Mouse (Mus musculus) stomach, embryonic 15.5 days (tissue): ENCODE results near the gene Ppp1r9b. TPM values are rescaled to one million over a fixed set of nuclear protein-coding genes. Genes with fewer than 3 reads are reported as not detected.
A peak's percentile ranks its signal among the peaks of the same experiment; 100 is the strongest.

Experiments
- ATAC-seq: fragments of 200-750 bp; cut with Nextera tagmentation; 2 replicates; pipeline ENCODE4 v1.8.0; 2017; ENCODE audit warnings: low read depth, moderate number of reproducible peaks, moderate TSS enrichment; ENCODE audit not compliant: insufficient read depth, low FRiP score
- H3K27ac ChIP-seq: fragments of 300-500 bp; sonication (generic); 2 replicates; pipeline ENCODE4 v1.5.1; 2015; ENCODE audit warnings: mild to moderate bottlenecking, inconsistent platforms
- H3K27me3 ChIP-seq: fragments of 300-500 bp; sonication (generic); replicated peaks from 2 replicates; pipeline ENCODE4 v1.6.1; 2015; ENCODE audit warnings: inconsistent platforms
- H3K36me3 ChIP-seq: fragments of 300-500 bp; sonication (generic); 2 replicates; pipeline ENCODE4 v1.6.1; 2015; ENCODE audit warnings: inconsistent platforms
- H3K4me1 ChIP-seq: fragments of 300-500 bp; sonication (generic); 2 replicates; pipeline ENCODE4 v1.6.1; 2015; ENCODE audit warnings: inconsistent platforms
- H3K4me2 ChIP-seq: fragments of 300-500 bp; sonication (generic); 2 replicates; pipeline ENCODE4 v1.6.1; 2015; ENCODE audit warnings: mild to moderate bottlenecking, inconsistent platforms
- H3K4me3 ChIP-seq: fragments of 300-500 bp; sonication (generic); replicated peaks from 2 replicates; pipeline ENCODE4 v1.5.1; 2015; ENCODE audit warnings: inconsistent platforms
- H3K9ac ChIP-seq: fragments of 300-500 bp; sonication (generic); 2 replicates; pipeline ENCODE4 v1.6.1; 2015; ENCODE audit warnings: inconsistent platforms
- H3K9me3 ChIP-seq: fragments of 300-500 bp; sonication (generic); 2 replicates; pipeline ENCODE4 v1.6.1; 2016; ENCODE audit warnings: inconsistent platforms
- WGBS: fragments of 180-500 bp; shearing (Covaris S2); methylation state at CpG from one replicate; pipeline ENCODE4 v1.1.7; 2015; 5-methylcytosine and 5-hydroxymethylcytosine counted together
- polyA plus RNA-seq: library from polyadenylated mRNA; unstranded; fragments of >200 nt; fragmentation: Nextera tagmentation; extraction: Ambion mirVana; gene quantifications from 2 replicates; pipeline ENCODE4 v1.2.1, GENCODE M21; 2015

The Ppp1r9b gene
- polyA plus RNA-seq, 1 experiment from 2014 or later: 10.3 TPM

- H3K36me3 ChIP-seq: peaks cover 57% of the 10 kb centered on the region
- no peak overlapping the region for H3K9ac ChIP-seq
- WGBS: 88% methylated on average over 21 of the region's 21 CpGs
Measured at GRCm38 (mm10) chr11:95001584-95002347, 10.9 kb downstream of the Ppp1r9b start.

DNA sequence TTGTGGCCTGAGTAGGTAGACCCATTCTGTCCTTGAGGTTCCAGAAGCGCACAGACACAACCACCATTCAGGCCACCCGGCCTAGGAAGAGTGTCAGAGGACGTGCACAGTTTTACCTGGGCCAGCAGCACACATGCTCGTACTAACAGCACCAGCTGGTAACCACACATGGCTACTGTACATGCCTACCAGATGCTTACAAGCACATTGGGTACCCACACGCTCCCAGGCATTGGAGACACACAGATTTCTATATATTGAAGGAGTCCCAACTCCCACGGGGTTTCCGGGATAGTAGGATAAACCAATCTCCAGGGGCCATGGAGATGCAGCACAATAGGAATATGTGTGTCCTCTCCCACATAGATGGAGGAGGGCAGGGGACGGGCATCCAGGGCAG is 11.9 kb downstream of the Ppp1r9b start:
- 92% methylated on average over 8 of the region's 8 CpGs for WGBS
- Histone ChIP-seq H3K27me3 (no peaks in the 10 kb centered on the region), H3K27ac (no peak overlapping the region), H3K9me3 (no peaks in the 10 kb centered on the region), H3K4me2 (no peak overlapping the region), H3K36me3 (peaks cover 54% of the 10 kb centered on the region), H3K4me1 (peaks cover 37% of the 10 kb centered on the region), H3K4me3 (no peak overlapping the region), H3K9ac (no peak overlapping the region)
- no peak for ATAC-seq

More at GRCm38 (mm10) chr11:95001584-95002347, 10.9 kb downstream of the Ppp1r9b start:
- no peaks in the 10 kb centered on the region for H3K27me3 ChIP-seq
- H3K4me1 ChIP-seq: peaks cover 32% of the 10 kb centered on the region
- no peak overlapping the region for H3K27ac ChIP-seq
- no peak overlapping the region for H3K4me3 ChIP-seq
- no peak overlapping the region for H3K4me2 ChIP-seq
- H3K9me3 ChIP-seq: no peaks in the 10 kb centered on the region
- no peak for ATAC-seq

GRCm38 (mm10) chr11:95004136-95004936 is 13.5 kb downstream of the Ppp1r9b start:
- Histone ChIP-seq H3K4me3 (no peak overlapping the region), H3K9me3 (no peaks in the 10 kb centered on the region), H3K27me3 (no peaks in the 10 kb centered on the region), H3K4me2 (no peak overlapping the region), H3K4me1 (peaks cover 44% of the 10 kb centered on the region), H3K27ac (no peak overlapping the region), H3K9ac (no peak overlapping the region), H3K36me3 (peaks cover 41% of the 10 kb centered on the region)
- WGBS: 85% methylated on average over 12 of the region's 12 CpGs
- ATAC-seq: no peak

DNA sequence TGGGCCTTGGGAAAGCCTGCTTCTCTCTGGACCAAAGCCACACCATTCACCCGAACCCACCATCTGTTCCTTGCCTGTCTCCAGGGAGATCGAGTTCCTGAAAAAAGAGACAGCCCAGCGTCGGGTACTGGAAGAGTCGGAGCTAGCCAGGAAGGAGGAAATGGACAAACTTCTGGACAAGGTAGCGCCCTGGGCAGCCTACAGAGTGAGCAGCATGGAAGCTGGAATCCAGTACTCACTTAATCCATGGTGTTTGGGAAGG is 14.0 kb downstream of the Ppp1r9b start:
- Histone ChIP-seq H3K27me3 (no peaks in the 10 kb centered on the region), H3K27ac (no peak overlapping the region), H3K4me2 (no peak overlapping the region), H3K4me1 (peaks cover 38% of the 10 kb centered on the region), H3K4me3 (no peak overlapping the region), H3K9me3 (no peaks in the 10 kb centered on the region), H3K9ac (no peak overlapping the region), H3K36me3 (peaks cover 41% of the 10 kb centered on the region)
- 61% methylated on average over 6 of the region's 6 CpGs for WGBS
- ATAC-seq: no peak

- peak overlapping the region; percentile 84 for H3K27ac ChIP-seq
- ATAC-seq: no peak
- peaks cover 27% of the 10 kb centered on the region for H3K4me1 ChIP-seq
- peak overlapping the region; percentile 75 for H3K4me2 ChIP-seq
- WGBS: 33% methylated on average over 4 of the region's 4 CpGs
- peak overlapping the region; percentile 44; the same call in 1 of the 2 replicates for H3K4me3 ChIP-seq
- H3K9ac ChIP-seq: peak overlapping the region; percentile 36; the same call in 1 of the 2 replicates
- H3K27me3 ChIP-seq: no peaks in the 10 kb centered on the region
- H3K36me3 ChIP-seq: peaks cover 37% of the 10 kb centered on the region
- no peaks in the 10 kb centered on the region for H3K9me3 ChIP-seq
Measured at GRCm38 (mm10) chr11:95006038-95006437, 15.2 kb downstream of the Ppp1r9b start.

DNA sequence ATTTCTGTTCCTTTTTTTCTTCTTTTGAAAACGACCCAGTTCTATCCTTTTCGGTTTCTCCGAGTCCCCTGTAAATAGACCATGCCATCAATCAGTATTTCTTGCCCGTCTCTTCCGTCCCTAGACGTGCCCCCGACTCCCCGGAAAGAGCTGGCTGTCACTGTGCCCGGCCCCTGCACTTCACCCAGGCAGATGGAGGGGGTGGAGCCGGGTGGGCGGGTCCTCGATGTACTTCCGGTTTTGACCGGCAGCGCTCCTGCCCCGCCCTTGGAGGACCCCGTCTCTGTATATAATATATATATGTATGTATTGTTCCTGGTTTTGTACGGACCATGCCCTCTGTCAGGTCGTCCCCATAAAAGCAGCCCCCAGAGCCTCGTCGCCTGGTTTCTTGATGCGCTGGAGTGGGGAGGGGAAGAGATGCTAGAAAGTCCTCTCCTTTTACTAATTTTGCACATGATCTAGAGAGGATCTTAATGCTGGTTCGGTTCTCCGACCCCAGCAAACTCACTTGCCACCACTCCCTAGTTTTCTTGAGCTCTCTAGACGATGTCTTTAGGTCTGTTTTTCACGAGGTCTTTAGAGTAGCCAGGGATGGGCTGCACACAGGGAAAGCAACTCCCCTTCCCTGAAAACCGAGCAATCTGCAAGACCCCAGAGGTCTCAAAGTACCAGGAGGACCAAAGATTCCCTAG is 15.8 kb downstream of the Ppp1r9b start:
- Histone ChIP-seq H3K4me3 (peak overlapping the region; percentile 44), H3K36me3 (peaks cover 33% of the 10 kb centered on the region), H3K9ac (peak overlapping the region; percentile 36; the same call in 1 of the 2 replicates), H3K27me3 (no peaks in the 10 kb centered on the region), H3K9me3 (no peaks in the 10 kb centered on the region), H3K4me1 (peaks cover 31% of the 10 kb centered on the region; the same call in 1 of the 2 replicates), H3K4me2 (peak overlapping the region; percentile 75), H3K27ac (peak overlapping the region; percentile 84)
- ATAC-seq: peak; percentile 47
- under 1% methylated on average over 27 of the region's 27 CpGs for WGBS

DNA sequence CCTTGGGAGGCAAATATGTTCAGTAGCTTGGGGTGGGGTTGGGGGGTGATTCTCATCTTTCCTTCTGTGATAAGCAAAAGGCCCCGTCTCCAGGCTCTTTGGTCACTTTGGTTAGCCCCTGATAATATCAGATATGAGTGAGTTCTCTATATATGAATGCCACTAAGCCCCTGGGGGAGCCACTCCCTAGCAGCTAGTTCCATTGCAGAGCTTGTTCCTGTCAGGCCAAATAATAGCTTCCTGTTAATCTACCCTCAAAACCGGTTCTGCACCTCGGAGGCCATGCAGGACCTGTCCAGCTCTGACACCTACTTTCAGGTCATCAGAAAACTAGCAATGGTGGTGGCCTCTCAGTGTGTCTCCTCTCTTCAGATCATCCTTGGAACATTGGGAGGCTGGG is 16.6 kb downstream of the Ppp1r9b start:
- H3K9ac ChIP-seq: no peak overlapping the region
- H3K4me3 ChIP-seq: no peak overlapping the region; the same call in 1 of the 2 replicates
- H3K27me3 ChIP-seq: no peaks in the 10 kb centered on the region
- no peak overlapping the region; the same call in 1 of the 2 replicates for H3K4me2 ChIP-seq
- H3K27ac ChIP-seq: peak overlapping the region; percentile 84
- 50% methylated on average over 3 of the region's 3 CpGs for WGBS
- H3K36me3 ChIP-seq: peaks cover 27% of the 10 kb centered on the region
- no peaks in the 10 kb centered on the region for H3K9me3 ChIP-seq
- H3K4me1 ChIP-seq: peaks cover 38% of the 10 kb centered on the region; the same call in 1 of the 2 replicates
- ATAC-seq: no peak

- H3K27ac ChIP-seq: peak overlapping the region; percentile 92
- peak overlapping the region; percentile 71 for H3K4me3 ChIP-seq
- no peaks in the 10 kb centered on the region for H3K27me3 ChIP-seq
- WGBS: 28% methylated on average over 15 of the region's 15 CpGs
- peaks cover 15% of the 10 kb centered on the region for H3K36me3 ChIP-seq
- H3K9me3 ChIP-seq: no peaks in the 10 kb centered on the region
- H3K9ac ChIP-seq: peak overlapping the region; percentile 48
- peak overlapping the region; percentile 83 for H3K4me2 ChIP-seq
- ATAC-seq: peak; percentile 1; the same call in 1 of the 2 replicates
- peaks cover 40% of the 10 kb centered on the region; the same call in 1 of the 2 replicates for H3K4me1 ChIP-seq
Measured at GRCm38 (mm10) chr11:95008661-95009628, 18.1 kb downstream of the Ppp1r9b start.

DNA sequence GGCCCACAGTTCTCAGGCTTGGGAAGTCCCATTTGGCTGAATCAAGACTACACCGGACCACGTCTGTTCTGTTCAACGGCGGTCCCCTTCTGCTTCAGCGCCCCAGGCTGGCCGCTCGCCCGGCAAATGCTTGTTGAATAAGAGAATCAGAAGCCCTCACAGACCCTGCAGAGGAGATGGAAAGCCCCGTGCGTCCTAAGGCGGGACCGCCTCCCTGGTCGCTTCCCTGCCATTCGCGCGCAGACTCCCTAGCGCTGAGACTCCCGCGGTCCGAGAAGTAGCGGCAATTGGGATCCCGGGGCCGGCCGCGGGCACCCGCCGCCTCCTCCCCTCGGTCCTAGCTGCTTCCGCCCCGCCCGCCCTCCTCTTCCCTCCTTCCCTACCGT is 18.8 kb downstream of the Ppp1r9b start, which contains the start of gene Samd14:
TSS of gene Samd14 (plus strand) at position 251 of the 386 bp plus-strand sequence.
- Histone ChIP-seq H3K4me1 (peaks cover 40% of the 10 kb centered on the region; the same call in 1 of the 2 replicates), H3K27me3 (no peaks in the 10 kb centered on the region), H3K4me2 (peak within 1 kb of the TSS; percentile 83), H3K36me3 (peaks cover 9% of the 10 kb centered on the region), H3K9ac (peak within 1 kb of the TSS; percentile 60), H3K27ac (peak within 1 kb of the TSS; percentile 92), H3K4me3 (peak within 1 kb of the TSS; percentile 71), H3K9me3 (no peaks in the 10 kb centered on the region)
- peak; percentile 40 for ATAC-seq
- under 1% methylated on average over 31 of the region's 32 CpGs for WGBS

DNA sequence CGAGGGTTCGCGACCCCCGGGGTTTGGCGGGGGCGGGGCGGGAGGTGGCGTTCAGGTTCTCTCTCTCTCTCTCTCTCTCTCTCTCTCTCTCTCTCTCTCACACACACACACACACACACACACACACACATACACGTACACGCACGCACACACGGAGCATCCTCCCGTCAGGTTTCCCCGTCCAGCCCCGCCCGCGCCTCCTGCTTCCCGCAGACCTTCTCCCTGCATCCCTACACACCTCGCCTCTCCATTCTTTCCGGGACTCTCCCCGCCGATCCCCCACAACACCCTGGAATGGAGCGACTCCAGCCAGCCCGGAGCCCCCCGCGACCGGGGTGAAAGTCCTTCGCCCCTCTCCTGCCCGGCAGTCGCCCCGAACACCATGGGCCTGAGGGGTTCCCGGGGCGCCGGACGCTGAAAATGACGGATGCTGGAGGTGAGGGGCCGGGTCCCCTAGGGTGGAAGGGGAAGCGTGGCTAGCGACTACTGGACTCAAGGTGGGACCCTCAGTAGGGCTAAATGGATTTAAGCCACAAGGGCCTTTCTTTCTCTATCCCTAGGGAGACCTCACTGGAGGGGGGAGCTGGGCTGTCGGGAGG is 19.4 kb downstream of the Ppp1r9b start:
- H3K4me1 ChIP-seq: peaks cover 40% of the 10 kb centered on the region; the same call in 1 of the 2 replicates
- no peak for ATAC-seq
- under 1% methylated on average over 34 of the region's 40 CpGs for WGBS

More for the DNA sequence above, 19.4 kb downstream of the Ppp1r9b start:
- H3K4me3 ChIP-seq: peak overlapping the region; percentile 71
- H3K27ac ChIP-seq: peak overlapping the region; percentile 92
- H3K9me3 ChIP-seq: no peaks in the 10 kb centered on the region
- peak overlapping the region; percentile 83 for H3K4me2 ChIP-seq
- no peaks in the 10 kb centered on the region for H3K27me3 ChIP-seq
- H3K9ac ChIP-seq: peak overlapping the region; percentile 60
- H3K36me3 ChIP-seq: peaks cover 3% of the 10 kb centered on the region; the same call in 1 of the 2 replicates
